Mouse (Mus musculus): ENCODE data around the gene Spock2. TPM values are rescaled to one million over a fixed set of nuclear protein-coding genes. Genes with fewer than 3 reads are reported as not detected.
"Not testable (repeated sequence)": the region's sequence is repeated elsewhere in the genome, so short reads cannot be mapped to it uniquely, and the experiment has no call there.

The Spock2 gene
- polyA plus RNA-seq, 1 experiment: 19.8 TPM

DNA sequence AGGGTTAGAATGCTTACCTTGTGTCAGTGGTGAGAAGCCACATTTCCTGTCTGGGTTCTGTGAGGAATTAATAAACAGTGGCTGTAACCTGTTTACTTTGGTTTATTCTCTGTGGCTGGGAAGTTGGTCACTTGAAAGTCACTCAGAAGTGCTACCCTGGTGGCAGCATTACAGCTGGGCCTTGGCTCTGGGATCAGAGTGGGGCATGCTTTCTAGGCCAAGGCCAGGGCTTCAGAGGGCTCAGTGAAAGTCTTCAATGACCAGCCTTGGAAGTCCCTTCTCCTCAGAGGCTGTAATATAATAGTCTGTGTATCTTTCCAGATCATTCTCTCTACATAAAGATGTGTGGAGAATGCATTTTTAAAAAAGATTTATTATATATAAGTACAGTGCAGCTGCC, 50.0 kb downstream of the Spock2 start:
- no peaks in the 10 kb centered on the region for H3K36me3 ChIP-seq (ENCODE audit: control insufficient read depth, insufficient read depth, low read length)
- TF ChIP-seq POLR2A (IDR thresholded peaks at IDR 0.05; ENCODE audit: control insufficient read depth, extremely low read depth, insufficient read depth, low read length, poor library complexity): no peak
- no peak for TF ChIP-seq CTCF (IDR thresholded peaks at IDR 0.05; ENCODE audit: borderline replicate concordance, control insufficient read depth, extremely low read depth, insufficient read depth, low read length, poor library complexity)
- peaks cover 12% of the 10 kb centered on the region for H3K4me1 ChIP-seq (replicated peaks; ENCODE audit: control insufficient read depth, insufficient read depth, low read length)
- no peak for DNase-seq
- no peaks in the 10 kb centered on the region for H3K27me3 ChIP-seq (ENCODE audit: control insufficient read depth, insufficient read depth, low read length)
- no peak overlapping the region for H3K4me3 ChIP-seq (ENCODE audit: control insufficient read depth, insufficient read depth, low read length)
- H3K27ac ChIP-seq (ENCODE audit: control insufficient read depth, insufficient read depth, low read length): no peak overlapping the region

DNA sequence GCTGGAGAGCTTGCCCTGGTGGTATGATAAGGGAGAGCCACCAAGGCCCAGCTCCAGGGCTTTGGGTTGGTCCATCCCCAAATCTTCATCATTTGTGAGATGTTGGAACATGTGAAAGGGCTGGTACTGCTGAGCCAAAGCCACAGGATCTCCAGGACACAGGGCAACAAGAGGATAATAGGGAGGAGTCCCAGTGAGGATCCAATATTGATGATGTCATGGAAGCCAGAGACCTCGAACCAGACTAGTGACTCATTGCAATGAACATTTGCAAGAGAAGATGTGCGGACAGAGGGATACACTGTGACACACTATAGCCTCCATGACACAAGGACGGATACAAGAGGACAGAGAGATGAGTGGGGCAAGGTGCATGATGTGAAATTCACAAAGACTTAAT, 52.1 kb downstream of the Spock2 start:
- 92% methylated on average over 3 of the region's 3 CpGs for WGBS
- Histone ChIP-seq H3K27ac (ENCODE audit: control insufficient read depth, insufficient read depth, low read length) (no peak overlapping the region), H3K27me3 (ENCODE audit: control insufficient read depth, insufficient read depth, low read length) (no peaks in the 10 kb centered on the region), H3K36me3 (ENCODE audit: control insufficient read depth, insufficient read depth, low read length) (no peaks in the 10 kb centered on the region), H3K4me3 (ENCODE audit: control insufficient read depth, insufficient read depth, low read length) (no peak overlapping the region), H3K4me1 (replicated peaks; ENCODE audit: control insufficient read depth, insufficient read depth, low read length) (peaks cover 21% of the 10 kb centered on the region)
- no peak for DNase-seq
- TF ChIP-seq POLR2A (IDR thresholded peaks at IDR 0.05; ENCODE audit: control insufficient read depth, extremely low read depth, insufficient read depth, low read length, poor library complexity): no peak
- TF ChIP-seq CTCF (IDR thresholded peaks at IDR 0.05; ENCODE audit: borderline replicate concordance, control insufficient read depth, extremely low read depth, insufficient read depth, low read length, poor library complexity): no peak

DNA sequence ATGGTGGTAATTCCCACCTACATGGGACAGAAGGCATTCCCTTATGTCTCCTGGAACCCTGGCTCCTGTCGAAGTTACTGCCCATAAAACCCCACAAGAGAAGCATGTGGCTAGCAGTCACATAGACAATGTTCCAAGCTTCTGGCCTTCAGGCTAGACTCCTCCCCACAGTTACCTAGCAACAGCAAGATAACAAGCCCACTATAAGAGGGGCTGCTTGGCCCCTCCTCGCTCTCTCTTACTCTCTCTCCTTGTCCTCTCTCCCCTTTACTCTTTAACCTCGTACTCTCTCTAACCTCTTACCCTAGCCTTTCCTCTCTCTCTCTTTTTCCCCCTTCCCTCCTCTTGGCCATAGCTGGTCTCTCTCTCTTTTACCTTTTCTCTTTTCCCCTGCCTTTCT, 55.4 kb downstream of the Spock2 start:
- Histone ChIP-seq H3K4me1 (replicated peaks; ENCODE audit: control insufficient read depth, insufficient read depth, low read length) (peaks cover 22% of the 10 kb centered on the region), H3K27ac (ENCODE audit: control insufficient read depth, insufficient read depth, low read length) (peak overlapping the region; percentile 9; the same call in 1 of the 2 replicates)
- not testable (repeated sequence) for H3K36me3 ChIP-seq (ENCODE audit: control insufficient read depth, insufficient read depth, low read length); H3K27me3 ChIP-seq (ENCODE audit: control insufficient read depth, insufficient read depth, low read length); H3K4me3 ChIP-seq (ENCODE audit: control insufficient read depth, insufficient read depth, low read length); DNase-seq
- 73% methylated on average over 3 of the region's 3 CpGs for WGBS

DNA sequence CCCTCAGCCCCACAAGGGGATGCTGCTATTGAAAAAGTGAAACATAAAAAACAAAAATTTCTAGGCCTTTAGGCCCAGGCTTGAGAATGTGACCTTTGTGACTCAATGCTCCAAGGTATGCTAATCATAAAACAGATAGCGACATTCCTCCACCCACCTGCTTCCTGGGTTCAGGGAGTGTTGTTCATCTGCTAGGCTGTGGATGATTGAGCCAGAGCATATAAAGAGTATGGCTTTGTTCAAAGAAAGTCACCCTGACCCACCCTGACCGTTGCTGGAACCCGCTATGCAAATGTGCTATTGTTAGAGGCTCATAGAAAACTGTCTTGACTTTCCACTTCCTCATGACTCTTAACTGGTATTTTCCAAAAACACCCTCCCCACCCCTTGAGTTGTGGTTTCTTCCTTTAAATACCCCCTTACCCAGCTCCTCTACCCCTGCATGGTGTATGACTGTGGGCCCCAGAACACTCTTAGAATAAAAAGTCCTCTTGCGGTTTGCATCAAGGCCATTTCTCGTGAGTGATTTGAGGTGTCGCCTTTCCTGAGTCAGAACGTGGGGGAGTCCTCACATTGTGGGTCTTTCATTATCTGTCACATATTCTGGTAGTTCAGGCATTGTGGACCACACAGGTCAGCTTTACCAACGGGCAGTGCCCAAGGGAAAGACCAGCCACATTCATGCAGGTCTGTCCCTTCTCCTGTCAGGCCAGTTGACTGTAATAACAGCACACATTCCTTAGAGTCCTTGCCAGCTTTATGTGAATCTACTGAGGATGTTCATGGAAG, 56.4 kb downstream of the Spock2 start:
- not testable (repeated sequence) for H3K4me3 ChIP-seq (ENCODE audit: control insufficient read depth, insufficient read depth, low read length); DNase-seq; H3K36me3 ChIP-seq (ENCODE audit: control insufficient read depth, insufficient read depth, low read length); H3K27me3 ChIP-seq (ENCODE audit: control insufficient read depth, insufficient read depth, low read length)
- Histone ChIP-seq H3K4me1 (replicated peaks; ENCODE audit: control insufficient read depth, insufficient read depth, low read length) (peaks cover 22% of the 10 kb centered on the region), H3K27ac (ENCODE audit: control insufficient read depth, insufficient read depth, low read length) (peak overlapping the region; percentile 38; the same call in 1 of the 2 replicates)
- 71% methylated on average over 8 of the region's 8 CpGs for WGBS

DNA sequence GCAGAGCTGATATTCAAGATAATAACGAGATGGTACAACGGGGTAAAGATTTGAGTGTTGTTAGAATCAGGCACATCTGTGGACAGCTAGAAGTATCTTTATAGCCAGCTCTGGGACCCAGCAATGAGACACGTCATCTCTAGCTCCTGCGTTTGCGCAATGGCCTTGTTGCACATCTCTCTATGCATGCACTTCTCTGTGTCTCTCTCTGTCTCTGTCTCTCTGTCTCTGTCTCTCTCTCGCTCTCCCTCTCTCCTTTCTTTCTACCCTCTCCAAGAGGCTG, 56.9 kb downstream of the Spock2 start:
- Histone ChIP-seq H3K27ac (ENCODE audit: control insufficient read depth, insufficient read depth, low read length) (peak overlapping the region; percentile 38; the same call in 1 of the 2 replicates), H3K4me1 (replicated peaks; ENCODE audit: control insufficient read depth, insufficient read depth, low read length) (peaks cover 22% of the 10 kb centered on the region), H3K27me3 (ENCODE audit: control insufficient read depth, insufficient read depth, low read length) (no peaks in the 10 kb centered on the region), H3K36me3 (ENCODE audit: control insufficient read depth, insufficient read depth, low read length) (no peaks in the 10 kb centered on the region), H3K4me3 (ENCODE audit: control insufficient read depth, insufficient read depth, low read length) (no peak overlapping the region)
- TF ChIP-seq CTCF (IDR thresholded peaks at IDR 0.05; ENCODE audit: borderline replicate concordance, control insufficient read depth, extremely low read depth, insufficient read depth, low read length, poor library complexity): no peak
- TF ChIP-seq POLR2A (IDR thresholded peaks at IDR 0.05; ENCODE audit: control insufficient read depth, extremely low read depth, insufficient read depth, low read length, poor library complexity): no peak
- DNase-seq: no peak
- 93% methylated on average over 6 of the region's 6 CpGs for WGBS

DNA sequence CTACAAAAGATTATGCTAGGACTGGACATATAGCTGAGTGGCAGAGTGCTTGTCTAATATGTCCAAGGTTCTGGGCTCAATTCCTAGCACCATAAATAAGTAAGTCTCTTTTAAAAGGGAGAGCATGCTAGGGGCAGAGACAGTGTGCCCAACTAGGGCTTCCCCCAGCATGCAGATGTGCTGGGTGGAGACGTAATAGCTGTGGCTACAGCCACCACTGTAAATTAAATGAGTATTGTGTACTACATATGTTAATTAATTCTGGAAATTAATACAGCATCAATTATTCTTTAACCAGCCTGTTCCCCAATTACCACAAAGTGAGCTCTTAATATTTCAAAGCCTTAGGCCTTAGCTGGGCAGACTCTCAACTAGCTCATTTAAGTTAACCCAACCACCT, 58.9 kb downstream of the Spock2 start:
- H3K4me1 ChIP-seq (replicated peaks; ENCODE audit: control insufficient read depth, insufficient read depth, low read length): peaks cover 33% of the 10 kb centered on the region
- TF ChIP-seq CTCF (IDR thresholded peaks at IDR 0.05; ENCODE audit: borderline replicate concordance, control insufficient read depth, extremely low read depth, insufficient read depth, low read length, poor library complexity) (no peak), POLR2A (IDR thresholded peaks at IDR 0.05; ENCODE audit: control insufficient read depth, extremely low read depth, insufficient read depth, low read length, poor library complexity) (no peak)
- WGBS: 86% methylated on average over 1 of the region's 1 CpGs

DNA sequence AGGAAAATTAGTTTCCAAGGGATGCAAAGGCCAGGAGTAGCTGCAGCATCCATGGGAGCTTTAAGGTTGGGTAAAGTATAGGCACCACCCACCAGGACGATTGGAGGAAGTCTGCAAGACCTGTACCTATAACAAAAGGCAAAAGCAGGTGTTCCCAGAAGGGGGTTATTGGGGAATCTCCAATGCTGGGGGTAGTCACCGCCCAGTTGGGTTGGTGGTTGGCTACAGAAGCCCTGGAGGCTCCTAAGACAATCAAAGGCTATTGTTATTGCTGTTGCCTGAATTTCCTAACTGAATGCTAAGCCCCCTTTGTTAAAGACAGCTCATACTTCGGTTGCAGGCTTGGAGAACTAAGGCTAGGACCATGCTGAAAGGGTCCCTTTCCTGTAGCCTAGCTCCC, 60.0 kb downstream of the Spock2 start:
- peaks cover 41% of the 10 kb centered on the region for H3K4me1 ChIP-seq (replicated peaks; ENCODE audit: control insufficient read depth, insufficient read depth, low read length)
- no peaks in the 10 kb centered on the region for H3K27me3 ChIP-seq (ENCODE audit: control insufficient read depth, insufficient read depth, low read length)
- H3K27ac ChIP-seq (ENCODE audit: control insufficient read depth, insufficient read depth, low read length): no peak overlapping the region
- no peak for TF ChIP-seq POLR2A (IDR thresholded peaks at IDR 0.05; ENCODE audit: control insufficient read depth, extremely low read depth, insufficient read depth, low read length, poor library complexity)
- no peak for TF ChIP-seq CTCF (IDR thresholded peaks at IDR 0.05; ENCODE audit: borderline replicate concordance, control insufficient read depth, extremely low read depth, insufficient read depth, low read length, poor library complexity)
- no peak overlapping the region for H3K4me3 ChIP-seq (ENCODE audit: control insufficient read depth, insufficient read depth, low read length)
- 88% methylated on average over 3 of the region's 3 CpGs for WGBS
- no peak for DNase-seq
- no peaks in the 10 kb centered on the region for H3K36me3 ChIP-seq (ENCODE audit: control insufficient read depth, insufficient read depth, low read length)

More for the DNA sequence above, 58.9 kb downstream of the Spock2 start:
- Histone ChIP-seq H3K27me3 (ENCODE audit: control insufficient read depth, insufficient read depth, low read length) (no peaks in the 10 kb centered on the region), H3K27ac (ENCODE audit: control insufficient read depth, insufficient read depth, low read length) (no peak overlapping the region), H3K36me3 (ENCODE audit: control insufficient read depth, insufficient read depth, low read length) (no peaks in the 10 kb centered on the region), H3K4me3 (ENCODE audit: control insufficient read depth, insufficient read depth, low read length) (no peak overlapping the region)
- no peak for DNase-seq
